Comparison of ENCODE assay signal across 13 mouse cellular contexts in genomic region chr14:76480507-76480906, GRCm38 (mm10).
DNase-seq lines count a peak whose midpoint lies in the region; ATAC-seq and TF ChIP-seq lines count a peak whose summit lies in the region.
"Had no signal": no experiment of that assay in that cellular context is flagged by ENCODE, and none has a peak within 500 bp of the region (broad histone marks: within the 10 kb centered on the region; RNA-seq: fewer than 3 reads in every experiment).

No protein-coding gene starts in this region.

- peaks cover 7% of the 10 kb centered on the region for H3K4me1 ChIP-seq in forebrain, embryonic 16.5 days (replicated peaks; ENCODE audit: control insufficient read depth, insufficient read depth, low read length)
- no peaks in the 10 kb centered on the region for H3K4me1 ChIP-seq in forebrain, embryonic 13.5 days
- peaks cover 12% of the 10 kb centered on the region; the same call in 1 of the 2 replicates for H3K4me1 ChIP-seq in intestine, embryonic 15.5 days (replicated peaks)

- H3K9ac ChIP-seq in forebrain, embryonic 16.5 days (replicated peaks; ENCODE audit: low read depth, low read length) = no peak overlapping the region
- H3K9ac ChIP-seq in forebrain, embryonic 13.5 days = no peak overlapping the region
- no peak overlapping the region for H3K9ac ChIP-seq in intestine, embryonic 15.5 days
- H3K9ac ChIP-seq: hindbrain, embryonic 15.5 days had no signal

- no peaks in the 10 kb centered on the region for H3K9me3 ChIP-seq in forebrain, embryonic 16.5 days (ENCODE audit: control insufficient read depth, low read length)
- no peaks in the 10 kb centered on the region for H3K9me3 ChIP-seq in forebrain, embryonic 13.5 days (replicated peaks)
- H3K9me3 ChIP-seq in intestine, embryonic 15.5 days = no peaks in the 10 kb centered on the region
- H3K9me3 ChIP-seq: heart, embryonic 13.5 days; hindbrain, embryonic 15.5 days had no signal

- H3K27me3 ChIP-seq in forebrain, embryonic 16.5 days (replicated peaks; ENCODE audit: control insufficient read depth, insufficient read depth, low read length) = no peaks in the 10 kb centered on the region
- no peaks in the 10 kb centered on the region for H3K27me3 ChIP-seq in forebrain, embryonic 13.5 days
- H3K27me3 ChIP-seq in intestine, embryonic 15.5 days (replicated peaks) = no peaks in the 10 kb centered on the region
- H3K27me3 ChIP-seq: heart, embryonic 13.5 days; hindbrain, embryonic 15.5 days had no signal

- no peak overlapping the region for H3K4me3 ChIP-seq in forebrain, embryonic 16.5 days (replicated peaks; ENCODE audit: low read length)
- no peak overlapping the region for H3K4me3 ChIP-seq in forebrain, embryonic 13.5 days
- H3K4me3 ChIP-seq in layer of hippocampus, adult 2 months = no peak overlapping the region
- H3K4me3 ChIP-seq in intestine, embryonic 15.5 days (replicated peaks) = no peak overlapping the region
- H3K4me3 ChIP-seq: hindbrain, embryonic 15.5 days had no signal

- no peaks in the 10 kb centered on the region for H3K36me3 ChIP-seq in forebrain, embryonic 16.5 days (ENCODE audit: control insufficient read depth, insufficient read depth)
- H3K36me3 ChIP-seq in forebrain, embryonic 13.5 days (ENCODE audit: poor library complexity, severe bottlenecking) = no peaks in the 10 kb centered on the region
- H3K36me3 ChIP-seq in intestine, embryonic 15.5 days = no peaks in the 10 kb centered on the region
- H3K36me3 ChIP-seq: heart, embryonic 13.5 days; hindbrain, embryonic 15.5 days had no signal

- DNase-seq in layer of hippocampus, adult 2 months (ENCODE audit: low spot score in 2 of 2) = no peak
- DNase-seq in layer of hippocampus, adult 11-12 months (ENCODE audit: low spot score) = no peak
- peak; percentile 77 for DNase-seq in 416B (ENCODE audit: low read depth)
- no peak for DNase-seq in ovary, adult 18-20 months (ENCODE audit: low spot score)
- no peak for DNase-seq in spleen, postnatal 14 days (ENCODE audit: low spot score in 2 of 2)
- DNase-seq: kidney, adult 18-20 months; thymus, adult 18-20 months; thymus, postnatal 4 days had no signal

- no peak for TF ChIP-seq CTCF in layer of hippocampus, adult 2 months (conservative IDR thresholded peaks at IDR 0.05)

- H3K27ac ChIP-seq in forebrain, embryonic 16.5 days (ENCODE audit: low read length) = no peak overlapping the region
- no peak overlapping the region for H3K27ac ChIP-seq in forebrain, embryonic 13.5 days
- H3K27ac ChIP-seq in layer of hippocampus, adult 2 months = peak overlapping the region; percentile 19; the same call in 1 of the 2 replicates
- H3K27ac ChIP-seq in intestine, embryonic 15.5 days = peak overlapping the region; percentile 51
- H3K27ac ChIP-seq: heart, embryonic 13.5 days; hindbrain, embryonic 15.5 days had no signal

- ATAC-seq in forebrain, embryonic 16.5 days = 0 out of 2 replicates have a peak, but pooled peaks have one; percentile 21
- ATAC-seq in forebrain, embryonic 13.5 days = no peak; the same call in 1 of the 2 replicates
- peak; percentile 24; the same call in 1 of the 2 replicates for ATAC-seq in intestine, embryonic 15.5 days

- 94% methylated on average over 11 of the region's 11 CpGs for WGBS in forebrain, embryonic 16.5 days
- 94% methylated on average over 11 of the region's 11 CpGs for WGBS in forebrain, embryonic 13.5 days
- 77% methylated on average over 11 of the region's 11 CpGs for WGBS in intestine, embryonic 15.5 days

- H3K4me2 ChIP-seq in forebrain, embryonic 16.5 days (ENCODE audit: low read length) = no peak overlapping the region
- no peak overlapping the region for H3K4me2 ChIP-seq in forebrain, embryonic 13.5 days
- no peak overlapping the region for H3K4me2 ChIP-seq in intestine, embryonic 15.5 days (replicated peaks)
- H3K4me2 ChIP-seq: hindbrain, embryonic 15.5 days had no signal

Comparison
In these comparisons a context has a peak if more than half of its experiments do, and no peak if none do; other contexts are left out.
1. H3K27ac ChIP-seq: peak in layer of hippocampus, adult 2 months (single experiment) and intestine, embryonic 15.5 days (single experiment); none in forebrain, embryonic 16.5 days (single experiment) and forebrain, embryonic 13.5 days (single experiment).